Mouse (Mus musculus): ENCODE measurements at regions not wholly inside any gene's neighbourhood (a gene's known extent, or its start where the extent isn't known, plus 50 kb on each side); places are given as distances from the start of the nearest gene placed in this dataset.

GRCm38 (mm10) chr14:86385136-86385535, 755.9 kb downstream of the Diaph3 start:
- TF ChIP-seq POLR2A (IDR thresholded peaks at IDR 0.05; ENCODE audit: insufficient read depth, low read depth, low read length) (no peak), EP300 (IDR thresholded peaks at IDR 0.05; ENCODE audit: insufficient read depth, low read depth, low read length) (no peak), CTCF (IDR thresholded peaks at IDR 0.05) (no peak)

Measured in heart, adult 2 months (tissue).